Mouse (Mus musculus): ENCODE measurements at regions not wholly inside any gene's neighbourhood (a gene's known extent, or its start where the extent isn't known, plus 50 kb on each side); places are given as distances from the start of the nearest gene placed in this dataset.

GRCm38 (mm10) chr13:28690511-28691160 is 262.9 kb downstream of the Sox4 start:
- Histone ChIP-seq H3K4me3 (replicated peaks; ENCODE audit: low read length) (no peak overlapping the region), H3K9ac (ENCODE audit: low read depth, low read length, severe bottlenecking) (no peak overlapping the region), H3K36me3 (ENCODE audit: control insufficient read depth, insufficient read depth, low read length) (no peaks in the 10 kb centered on the region), H3K27me3 (ENCODE audit: control insufficient read depth, insufficient read depth, low read length) (no peaks in the 10 kb centered on the region), H3K4me2 (replicated peaks; ENCODE audit: low read depth, low read length, severe bottlenecking) (no peak overlapping the region), H3K27ac (replicated peaks; ENCODE audit: low read depth, low read length) (peak overlapping the region; percentile 63), H3K4me1 (ENCODE audit: control insufficient read depth, insufficient read depth, low read length) (peaks cover 38% of the 10 kb centered on the region), H3K9me3 (ENCODE audit: control insufficient read depth, low read length) (no peaks in the 10 kb centered on the region)
- ATAC-seq (ENCODE audit: low FRiP score, low read depth) (peak; percentile 81), DNase-seq (ENCODE audit: low spot score) (peak; percentile 60)
- TF ChIP-seq POLR2A (IDR thresholded peaks at IDR 0.05; ENCODE audit: borderline replicate concordance, extremely low read depth, insufficient read depth, insufficient read length): no peak
- 22% methylated on average over 5 of the region's 5 CpGs for WGBS

GRCm38 (mm10) chr13:28687838-28688237 is 265.7 kb downstream of the Sox4 start:
- Histone ChIP-seq H3K4me2 (replicated peaks; ENCODE audit: low read depth, low read length, severe bottlenecking) (no peak overlapping the region), H3K36me3 (ENCODE audit: control insufficient read depth, insufficient read depth, low read length) (no peaks in the 10 kb centered on the region), H3K4me1 (ENCODE audit: control insufficient read depth, insufficient read depth, low read length) (peaks cover 28% of the 10 kb centered on the region), H3K9ac (ENCODE audit: low read depth, low read length, severe bottlenecking) (no peak overlapping the region), H3K4me3 (replicated peaks; ENCODE audit: low read length) (no peak overlapping the region), H3K27ac (replicated peaks; ENCODE audit: low read depth, low read length) (no peak overlapping the region), H3K9me3 (ENCODE audit: control insufficient read depth, low read length) (no peaks in the 10 kb centered on the region), H3K27me3 (ENCODE audit: control insufficient read depth, insufficient read depth, low read length) (no peaks in the 10 kb centered on the region)
- WGBS: 77% methylated on average over 1 of the region's 1 CpGs
- TF ChIP-seq POLR2A (IDR thresholded peaks at IDR 0.05; ENCODE audit: borderline replicate concordance, extremely low read depth, insufficient read depth, insufficient read length): no peak
- ATAC-seq (ENCODE audit: low FRiP score, low read depth) (no peak), DNase-seq (ENCODE audit: low spot score) (no peak)

- TF ChIP-seq POLR2A (IDR thresholded peaks at IDR 0.05; ENCODE audit: borderline replicate concordance, extremely low read depth, insufficient read depth, insufficient read length): no peak
- H3K36me3 ChIP-seq (ENCODE audit: control insufficient read depth, insufficient read depth, low read length): no peaks in the 10 kb centered on the region
- 61% methylated on average over 3 of the region's 3 CpGs for WGBS
- H3K4me3 ChIP-seq (replicated peaks; ENCODE audit: low read length): no peak overlapping the region
- no peak for DNase-seq (ENCODE audit: low spot score)
- H3K4me2 ChIP-seq (replicated peaks; ENCODE audit: low read depth, low read length, severe bottlenecking): no peak overlapping the region
- no peaks in the 10 kb centered on the region for H3K9me3 ChIP-seq (ENCODE audit: control insufficient read depth, low read length)
- H3K9ac ChIP-seq (ENCODE audit: low read depth, low read length, severe bottlenecking): no peak overlapping the region
- peaks cover 15% of the 10 kb centered on the region for H3K4me1 ChIP-seq (ENCODE audit: control insufficient read depth, insufficient read depth, low read length)
- no peak for ATAC-seq (ENCODE audit: low FRiP score, low read depth)
- H3K27ac ChIP-seq (replicated peaks; ENCODE audit: low read depth, low read length): no peak overlapping the region
- H3K27me3 ChIP-seq (ENCODE audit: control insufficient read depth, insufficient read depth, low read length): no peaks in the 10 kb centered on the region
Observed at GRCm38 (mm10) chr13:28684311-28684710, 269.2 kb downstream of the Sox4 start.

- TF ChIP-seq POLR2A (IDR thresholded peaks at IDR 0.05; ENCODE audit: borderline replicate concordance, extremely low read depth, insufficient read depth, insufficient read length): no peak
- no peak overlapping the region for H3K4me3 ChIP-seq (replicated peaks; ENCODE audit: low read length)
- 96% methylated on average over 1 of the region's 1 CpGs for WGBS
- no peak for ATAC-seq (ENCODE audit: low FRiP score, low read depth)
- no peak overlapping the region for H3K27ac ChIP-seq (replicated peaks; ENCODE audit: low read depth, low read length)
- H3K9ac ChIP-seq (ENCODE audit: low read depth, low read length, severe bottlenecking): no peak overlapping the region
- peaks cover 6% of the 10 kb centered on the region; the same call in 1 of the 2 replicates for H3K4me1 ChIP-seq (ENCODE audit: control insufficient read depth, insufficient read depth, low read length)
- H3K4me2 ChIP-seq (replicated peaks; ENCODE audit: low read depth, low read length, severe bottlenecking): no peak overlapping the region
- no peaks in the 10 kb centered on the region for H3K27me3 ChIP-seq (ENCODE audit: control insufficient read depth, insufficient read depth, low read length)
- no peak for DNase-seq (ENCODE audit: low spot score)
- H3K36me3 ChIP-seq (ENCODE audit: control insufficient read depth, insufficient read depth, low read length): no peaks in the 10 kb centered on the region
- H3K9me3 ChIP-seq (ENCODE audit: control insufficient read depth, low read length): no peaks in the 10 kb centered on the region
Observed at GRCm38 (mm10) chr13:28680266-28680665, 273.2 kb downstream of the Sox4 start.

GRCm38 (mm10) chr13:28673622-28674021 is 279.9 kb downstream of the Sox4 start:
- no peak for TF ChIP-seq POLR2A (IDR thresholded peaks at IDR 0.05; ENCODE audit: borderline replicate concordance, extremely low read depth, insufficient read depth, insufficient read length)
- Histone ChIP-seq H3K4me2 (replicated peaks; ENCODE audit: low read depth, low read length, severe bottlenecking) (no peak overlapping the region), H3K9ac (ENCODE audit: low read depth, low read length, severe bottlenecking) (no peak overlapping the region), H3K36me3 (ENCODE audit: control insufficient read depth, insufficient read depth, low read length) (no peaks in the 10 kb centered on the region), H3K27me3 (ENCODE audit: control insufficient read depth, insufficient read depth, low read length) (no peaks in the 10 kb centered on the region), H3K27ac (replicated peaks; ENCODE audit: low read depth, low read length) (no peak overlapping the region), H3K9me3 (ENCODE audit: control insufficient read depth, low read length) (no peaks in the 10 kb centered on the region), H3K4me1 (ENCODE audit: control insufficient read depth, insufficient read depth, low read length) (no peaks in the 10 kb centered on the region), H3K4me3 (replicated peaks; ENCODE audit: low read length) (no peak overlapping the region)
- DNase-seq (ENCODE audit: low spot score) (no peak), ATAC-seq (ENCODE audit: low FRiP score, low read depth) (no peak)
- 38% methylated on average over 3 of the region's 3 CpGs for WGBS
